Mouse (Mus musculus) regulatory T cell (primary cell): ENCODE data around the gene Gm7861.
"Not testable (repeated sequence)": the region's sequence is repeated elsewhere in the genome, so short reads cannot be mapped to it uniquely, and the experiment has no call there.

Experiments
- in situ Hi-C: fragments of 300-600 bp; cut with MboI, MseI; formaldehyde crosslinking; loops from one replicate; pipeline ENCODE4 v1.15.1; 2025; ENCODE audit warnings: high pct_unique_total_duplicates

Gm7861 gene

DNA sequence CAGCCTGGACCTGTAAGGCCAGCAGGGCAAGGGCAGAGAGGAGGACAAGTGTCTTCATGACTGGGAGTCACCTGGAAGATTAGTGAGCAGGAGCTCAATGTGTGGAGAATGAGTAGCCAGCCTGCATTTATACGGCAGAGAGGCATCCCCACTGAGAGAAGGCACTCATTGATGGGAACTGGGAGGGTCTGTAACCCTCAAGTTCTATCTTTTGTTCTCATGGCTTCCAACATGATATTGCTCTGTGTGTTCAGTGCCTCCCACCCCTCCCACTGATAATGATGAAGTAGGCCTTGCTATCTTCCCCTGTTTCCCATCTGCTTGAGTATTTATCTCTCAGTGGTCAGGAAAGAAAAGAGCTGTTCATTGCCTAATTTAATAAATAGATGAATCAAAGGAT lies at the start of gene Gm7861:
Gene Gm7861, minus strand, starts transcription at position 101 of the 400 bp plus-strand sequence.
- in situ Hi-C loops = loop anchor here (5.0 kb wide), 1 partner anchor 142 kb away; no protein-coding TSS in a partner anchor

DNA sequence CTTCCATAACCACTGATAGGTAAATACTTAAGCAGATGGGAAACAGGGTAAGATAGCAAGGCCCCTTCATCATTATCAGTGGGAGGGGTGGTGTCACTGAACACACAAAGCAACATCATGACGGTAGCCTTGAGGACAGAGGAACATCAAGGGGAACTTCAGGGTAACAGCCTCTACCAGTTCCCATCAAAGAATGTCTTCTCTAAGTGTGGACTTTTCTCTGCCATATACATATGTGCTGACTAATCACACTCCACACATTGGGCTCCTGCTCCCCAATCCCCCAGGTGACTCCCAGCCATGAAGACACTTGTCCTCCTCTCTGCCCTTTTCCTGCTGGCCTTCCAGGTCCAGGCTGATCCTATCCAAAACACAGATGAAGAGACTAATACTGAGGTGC lies 23.6 kb upstream of the Gm7861 start, which contains the start of gene Defa26:
Gene Defa26, plus strand, starts transcription at position 301 of the 400 bp plus-strand sequence.
- in situ Hi-C loops = loop anchor here (10.0 kb wide), 2 partner anchors 153 to 373 kb away; partner anchors contain the start of gene Gm15292

DNA sequence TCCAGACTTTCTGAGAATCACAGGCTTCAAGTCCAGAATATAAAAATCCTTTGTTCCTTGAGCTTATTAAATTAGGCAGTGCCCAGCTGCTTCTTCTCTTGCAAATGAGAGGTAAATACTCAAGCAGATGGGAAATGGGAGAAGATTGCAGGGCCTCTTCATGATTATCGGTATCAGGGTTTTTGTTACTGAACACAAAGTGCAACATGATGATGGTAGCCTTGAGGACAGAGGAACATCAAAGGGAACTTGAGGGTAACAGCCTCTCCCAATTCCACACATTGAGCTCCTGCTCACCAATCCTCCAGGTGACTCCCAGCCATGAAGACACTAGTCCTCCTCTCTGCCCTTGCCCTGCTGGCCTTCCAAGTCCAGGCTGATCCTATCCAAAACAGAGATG lies 11.6 kb downstream of the Gm7861 start, which contains the start of gene Defa28:
Gene Defa28, plus strand, starts transcription at position 301 of the 400 bp plus-strand sequence.
- in situ Hi-C loops = loop anchor here (10.0 kb wide), 1 partner anchor 498 kb away; the partner anchor contains the start of gene Defa25

- in situ Hi-C loops = not testable (repeated sequence)
Measured at GRCm38 (mm10) chr8:21565086-21565485, 29.2 kb downstream of the Gm7861 start, which contains the start of gene Defa37. Gene Defa37 (plus strand): TSS chr8:21565386.
